Mouse (Mus musculus) C3H10T1/2 (cell line): Measurements from ENCODE around the gene Hsd11b2. TPM values are rescaled to one million over a fixed set of nuclear protein-coding genes. Genes with fewer than 3 reads are reported as not detected.

Experiments used
- polyA plus RNA-seq, 2 experiments: library from polyadenylated mRNA; unstranded; fragments of >200 nt; fragmentation: generic; extraction: Trizol; gene quantifications; one replicate each; pipeline ENCODE4 v1.2.1; 2012; ENCODE audit warnings: missing spikeins in 2 of 2

Hsd11b2 gene
- polyA plus RNA-seq: under 1 TPM; 0.04 to 0.28 TPM

DNA sequence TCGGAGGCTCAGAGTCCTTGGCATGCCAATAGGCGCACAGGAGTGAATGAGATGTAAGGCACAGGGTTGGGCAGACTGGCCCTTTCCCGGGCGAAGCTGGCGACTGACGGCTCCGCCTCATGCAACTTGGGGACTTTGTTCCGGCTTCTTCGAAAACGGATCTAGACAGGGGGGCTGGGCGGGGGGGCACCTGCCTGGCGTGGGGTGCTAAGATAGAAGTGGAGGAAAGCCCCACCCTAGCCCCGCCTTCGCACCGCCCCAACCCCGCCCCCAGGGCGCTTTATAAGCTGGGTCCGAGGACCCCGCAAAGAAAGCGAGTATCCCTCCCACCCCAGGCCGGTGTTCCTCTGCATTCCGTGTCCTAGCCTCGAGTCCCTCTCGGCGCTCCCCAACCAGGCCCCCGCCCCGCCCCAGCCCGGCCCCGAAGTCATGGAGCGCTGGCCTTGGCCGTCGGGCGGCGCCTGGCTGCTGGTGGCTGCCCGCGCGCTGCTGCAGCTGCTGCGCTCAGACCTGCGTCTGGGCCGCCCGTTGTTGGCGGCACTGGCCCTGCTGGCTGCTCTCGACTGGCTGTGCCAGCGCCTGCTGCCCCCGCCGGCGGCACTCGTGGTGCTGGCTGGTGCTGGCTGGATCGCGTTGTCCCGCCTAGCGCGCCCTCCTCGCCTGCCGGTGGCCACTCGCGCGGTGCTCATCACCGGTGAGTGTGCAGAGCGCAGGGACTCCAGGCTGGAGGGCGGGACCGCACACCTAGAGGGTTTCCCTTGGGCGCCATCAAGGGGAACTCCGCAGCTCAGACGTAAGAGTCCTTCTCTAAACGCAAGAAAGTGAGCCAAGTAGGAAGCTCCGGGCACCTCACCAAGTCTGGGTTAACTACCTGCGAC is at the start of gene Hsd11b2:
Gene Hsd11b2, plus strand, starts transcription at position 320 of the 878 bp plus-strand sequence.

DNA sequence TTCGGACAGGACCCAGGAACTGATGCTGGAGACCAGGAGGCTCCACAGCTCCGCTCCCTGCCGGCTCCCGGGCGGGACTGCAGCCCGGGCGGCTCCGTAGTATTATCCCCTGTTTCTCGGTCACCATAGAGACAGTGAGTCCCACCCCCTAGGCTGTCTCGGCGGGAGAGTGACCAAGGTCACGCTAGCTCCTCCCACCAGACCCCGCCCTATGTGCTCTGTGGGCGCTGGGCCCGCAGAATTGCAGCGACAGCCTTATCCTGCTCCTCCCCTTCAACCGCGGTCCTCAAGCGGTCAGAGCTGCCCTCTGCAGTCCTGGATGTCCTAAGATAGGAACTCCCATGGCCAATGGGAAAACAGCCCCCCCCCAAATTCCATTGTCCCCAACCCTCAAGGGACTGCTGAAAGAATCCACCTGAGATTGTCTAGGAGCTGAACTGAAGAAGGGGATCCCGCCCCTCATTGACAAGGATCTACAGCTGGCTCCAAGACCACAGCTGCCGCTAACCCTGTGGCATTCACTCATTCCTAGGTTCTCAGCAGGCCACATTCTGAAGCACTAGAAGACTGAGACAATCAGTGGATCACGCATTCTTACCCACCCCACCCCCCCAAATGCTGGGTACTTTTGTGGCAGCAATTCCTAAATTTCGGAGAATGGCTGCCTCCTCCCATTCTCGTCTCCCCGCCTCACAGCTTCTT is 47.1 kb upstream of the Hsd11b2 start, which contains the start of gene Tppp3:
Gene Tppp3, minus strand, starts transcription at position 213 of the 702 bp plus-strand sequence.

DNA sequence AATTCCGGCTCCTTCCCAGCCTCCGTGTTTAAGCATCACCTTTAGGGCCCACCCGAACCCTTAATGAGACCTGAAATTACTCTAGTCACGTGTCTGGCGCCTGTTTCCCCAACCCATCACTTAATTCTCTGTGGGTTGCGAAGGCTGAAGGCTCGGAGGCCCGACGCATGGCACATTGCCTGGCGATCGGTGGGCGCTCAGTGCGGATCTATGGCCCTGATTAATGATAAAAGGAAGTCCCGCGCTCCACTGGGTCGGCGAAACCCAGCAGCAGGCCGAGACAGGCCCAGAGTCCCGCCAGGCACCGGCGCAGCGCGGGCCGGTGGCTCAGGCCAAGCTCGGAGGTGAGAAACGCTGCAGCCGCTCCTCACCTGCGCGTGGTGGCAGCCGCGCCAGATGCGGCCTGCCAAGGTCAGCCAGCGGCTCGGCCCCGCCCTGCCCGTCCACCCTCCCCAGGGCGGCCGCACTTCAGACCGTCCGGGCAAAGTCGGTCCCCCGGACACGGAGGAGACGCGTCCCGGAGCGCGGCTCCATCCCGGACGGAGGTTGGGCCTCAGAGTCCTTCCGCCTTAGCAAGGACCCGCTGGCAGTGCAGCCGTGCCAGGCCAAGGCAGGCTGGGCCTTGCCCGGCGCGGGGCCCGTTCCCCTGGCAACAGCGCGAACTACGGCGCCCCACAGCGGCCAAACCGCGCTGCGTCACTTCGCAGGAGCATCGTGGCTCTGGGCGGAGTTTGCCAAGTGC is 21.9 kb upstream of the Hsd11b2 start, which contains the start of gene Zdhhc1:
Gene Zdhhc1, minus strand, starts transcription at position 464 of the 742 bp plus-strand sequence.

DNA sequence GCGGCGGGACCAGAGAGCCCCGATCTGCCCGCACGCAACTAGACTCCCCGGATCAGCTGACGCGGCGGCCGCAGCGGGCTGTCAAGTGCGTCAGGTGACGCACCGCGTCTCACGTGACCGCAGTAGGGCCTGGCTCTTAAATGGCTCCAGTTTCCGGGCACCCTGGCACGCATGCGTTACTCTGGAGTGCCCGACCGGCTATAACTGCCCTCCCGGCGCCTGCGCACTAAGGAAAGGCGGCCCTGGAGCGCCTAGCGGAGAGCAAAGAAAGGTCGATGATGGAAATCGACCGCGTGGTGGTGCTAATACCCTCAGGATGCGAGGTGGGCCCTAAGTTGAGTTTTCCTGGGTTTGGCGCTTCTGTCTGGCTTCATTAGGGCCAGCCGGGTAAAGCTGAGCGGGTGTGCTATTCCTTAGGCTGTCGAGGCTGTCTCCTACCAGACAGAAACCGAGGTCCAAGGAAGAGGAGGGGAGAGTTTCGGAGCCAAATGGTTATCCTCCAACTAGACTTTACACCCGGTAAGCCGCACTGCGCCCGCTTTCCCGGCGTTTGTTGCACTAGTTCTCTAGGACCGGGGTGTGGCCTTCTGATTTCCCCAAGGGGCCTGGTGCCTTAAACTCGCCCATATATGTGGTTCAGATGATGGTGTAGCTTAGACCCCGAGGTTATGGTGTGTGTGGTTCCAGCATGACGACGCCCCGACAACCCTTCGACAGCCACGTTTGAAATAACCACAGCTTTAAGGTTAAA is 47.6 kb downstream of the Hsd11b2 start, which contains the start of gene Atp6v0d1:
Gene Atp6v0d1, minus strand, starts transcription at position 96 of the 751 bp plus-strand sequence.

Other genes with a start within 250 kb of the Hsd11b2 start
- under 1 TPM; 0.02 to 0.42 TPM for gene Hsf4, start 249.0 kb upstream of the Hsd11b2 start, polyA plus RNA-seq
- under 1 TPM; 0.12 to 0.26 TPM for gene Nol3, start 242.6 kb upstream of the Hsd11b2 start, polyA plus RNA-seq
- gene 4931428F04Rik, start 228.9 kb upstream of the Hsd11b2 start, polyA plus RNA-seq: 10 to 100 TPM in 1 of 2 experiments, 1 to 10 TPM in 1; 4.3 to 13.5 TPM
- 1 to 10 TPM in 1 of 2 experiments, under 1 TPM in 1; 0.60 to 3.1 TPM for gene Exoc3l, start 222.7 kb upstream of the Hsd11b2 start, polyA plus RNA-seq
- gene E2f4, start 221.1 kb upstream of the Hsd11b2 start, polyA plus RNA-seq: 10 to 100 TPM; 32.9 to 35.0 TPM
- under 1 TPM; 0.18 to 0.99 TPM for gene Elmo3, start 213.2 kb upstream of the Hsd11b2 start, polyA plus RNA-seq
- gene Lrrc29, start 192.5 kb upstream of the Hsd11b2 start, polyA plus RNA-seq: 1 to 10 TPM; 1.2 to 1.6 TPM
- 100 to 1,000 TPM in 1 of 2 experiments, 10 to 100 TPM in 1; 87.7 to 101 TPM for gene Tmem208, start 192.4 kb upstream of the Hsd11b2 start, polyA plus RNA-seq
- gene Fhod1, start 170.8 kb upstream of the Hsd11b2 start, polyA plus RNA-seq: 10 to 100 TPM; 11.2 to 35.4 TPM
- gene Slc9a5, start 169.9 kb upstream of the Hsd11b2 start, polyA plus RNA-seq: 1 to 10 TPM; 1.4 to 8.8 TPM
- 10 to 100 TPM in 1 of 2 experiments, 1 to 10 TPM in 1; 1.0 to 13.3 TPM for gene Plekhg4, start 145.5 kb upstream of the Hsd11b2 start, polyA plus RNA-seq
- 1 to 10 TPM in 1 of 2 experiments, under 1 TPM in 1; 0.02 to 3.4 TPM for gene Kctd19, start 105.3 kb upstream of the Hsd11b2 start, polyA plus RNA-seq
- gene Lrrc36, start 105.2 kb upstream of the Hsd11b2 start, polyA plus RNA-seq: under 1 TPM in 1 of 2 experiments, not detected in 1; 0.15 TPM
- 10 to 100 TPM in 1 of 2 experiments, under 1 TPM in 1; 0.66 to 23.9 TPM for gene Tppp3, start 47.2 kb upstream of the Hsd11b2 start, polyA plus RNA-seq
- gene Zdhhc1, start 21.9 kb upstream of the Hsd11b2 start, polyA plus RNA-seq: 10 to 100 TPM in 1 of 2 experiments, 1 to 10 TPM in 1; 8.9 to 50.5 TPM
- 100 to 1,000 TPM in 1 of 2 experiments, 10 to 100 TPM in 1; 93.5 to 187 TPM for gene Atp6v0d1, start 47.3 kb downstream of the Hsd11b2 start, polyA plus RNA-seq
- 10 to 100 TPM; 16.9 to 54.0 TPM for gene Ripor1, start 86.5 kb downstream of the Hsd11b2 start, polyA plus RNA-seq
- gene Ctcf, start 117.8 kb downstream of the Hsd11b2 start, polyA plus RNA-seq: 10 to 100 TPM in 1 of 2 experiments, 1 to 10 TPM in 1; 3.6 to 24.4 TPM
- under 1 TPM; 0.22 to 0.77 TPM for gene Agrp, start 118.6 kb downstream of the Hsd11b2 start, polyA plus RNA-seq
- under 1 TPM; 0.21 to 0.61 TPM for gene Carmil2, start 167.5 kb downstream of the Hsd11b2 start, polyA plus RNA-seq
- 10 to 100 TPM; 50.3 to 70.4 TPM for gene Acd, start 182.3 kb downstream of the Hsd11b2 start, polyA plus RNA-seq
- 10 to 100 TPM; 15.2 to 30.5 TPM for gene Pard6a, start 182.4 kb downstream of the Hsd11b2 start, polyA plus RNA-seq
- under 1 TPM; 0.26 to 0.98 TPM for gene 4933405L10Rik, start 188.9 kb downstream of the Hsd11b2 start, polyA plus RNA-seq
- 10 to 100 TPM; 21.1 to 27.5 TPM for gene Enkd1, start 189.5 kb downstream of the Hsd11b2 start, polyA plus RNA-seq
- 10 to 100 TPM in 1 of 2 experiments, 1 to 10 TPM in 1; 4.3 to 12.5 TPM for gene Gfod2, start 239.9 kb downstream of the Hsd11b2 start, polyA plus RNA-seq